Mouse (Mus musculus) heart, postnatal 0 days (tissue): ENCODE results near the gene Mllt11. TPM values are rescaled to one million over a fixed set of nuclear protein-coding genes. Genes with fewer than 3 reads are reported as not detected.
A peak's percentile ranks its signal among the peaks of the same experiment; 100 is the strongest.
"Not testable (repeated sequence)": the region's sequence is repeated elsewhere in the genome, so short reads cannot be mapped to it uniquely, and the experiment has no call there.

Experiments
- ATAC-seq: fragments of 200-750 bp; cut with Nextera tagmentation; 2 replicates; pipeline ENCODE4 v1.8.0; 2017; ENCODE audit warnings: low read depth, moderate number of reproducible peaks, moderate library complexity; ENCODE audit not compliant: insufficient read depth
- DNase-seq: peaks from one replicate; pipeline ENCODE4 v3.0.0-alpha.2; 2016; ENCODE audit warnings: low spot score
- H3K27ac ChIP-seq: fragments of 300-500 bp; sonication (generic); 2 replicates; pipeline ENCODE4 v1.5.1; 2014; ENCODE audit warnings: low read depth, mild to moderate bottlenecking
- H3K27me3 ChIP-seq: fragments of 300-500 bp; sonication (generic); 2 replicates; pipeline ENCODE4 v1.6.1; 2014; ENCODE audit warnings: low read length, mixed read lengths; ENCODE audit not compliant: control insufficient read depth, insufficient read depth
- H3K36me3 ChIP-seq: fragments of 300-500 bp; sonication (generic); replicated peaks from 2 replicates; pipeline ENCODE4 v1.6.1; 2014; ENCODE audit warnings: low read length, mixed read lengths; ENCODE audit not compliant: control insufficient read depth, insufficient read depth
- H3K4me1 ChIP-seq: fragments of 300-500 bp; sonication (generic); 2 replicates; pipeline ENCODE4 v1.6.1; 2014; ENCODE audit warnings: antibody characterized with exemption; ENCODE audit not compliant: control insufficient read depth, insufficient read depth
- H3K4me2 ChIP-seq: fragments of 300-500 bp; sonication (generic); 2 replicates; pipeline ENCODE4 v1.6.1; 2014; ENCODE audit warnings: low read depth, mild to moderate bottlenecking, low read length, moderate library complexity
- H3K4me3 ChIP-seq: fragments of 300-500 bp; sonication (generic); 2 replicates; pipeline ENCODE4 v1.5.1; 2014; ENCODE audit warnings: low read depth, low read length
- H3K9ac ChIP-seq: fragments of 300-500 bp; sonication (generic); replicated peaks from 2 replicates; pipeline ENCODE4 v1.6.1; 2014; ENCODE audit warnings: low read depth, low read length, mixed read lengths
- H3K9me3 ChIP-seq: fragments of 300-500 bp; sonication (generic); replicated peaks from 2 replicates; pipeline ENCODE4 v1.6.1; 2016; ENCODE audit warnings: low read length; ENCODE audit not compliant: control insufficient read depth
- CTCF ChIP-seq: IDR thresholded peaks from 2 replicates; pipeline ENCODE4 v1.5.1; 2016; ENCODE audit warnings: antibody characterized with exemption, control low read depth, low read depth
- EP300 ChIP-seq: IDR thresholded peaks from 2 replicates; pipeline ENCODE4 v1.6.1; 2016; ENCODE audit warnings: antibody characterized with exemption, low read depth
- WGBS: fragments of 180-500 bp; shearing (Covaris S2); extraction: QIAGEN DNeasy Blood & Tissue Kit; methylation state at CpG from one replicate; pipeline ENCODE4 v1.1.7; 2014; 5-methylcytosine and 5-hydroxymethylcytosine counted together
- polyA plus RNA-seq: library from polyadenylated mRNA; unstranded; fragments of >200 nt; fragmentation: Nextera tagmentation; extraction: Ambion mirVana; gene quantifications from 2 replicates; pipeline ENCODE4 v1.2.1, GENCODE M21; 2015
- total RNA-seq: library from RNA; depleted of rRNA; stranded (reverse); fragments of >200 nt; gene quantifications from 2 replicates; pipeline ENCODE4 v1.2.3, GENCODE M21; 2014; ENCODE audit warnings: low replicate concordance

Gene Mllt11
- total and polyA plus RNA-seq, 2 experiments from 2014 or later = 6.1 to 9.0 TPM

GRCm38 (mm10) chr3:95217255-95218134 lies 14.5 kb downstream of the Mllt11 start, which contains the start of gene Gabpb2:
Gene Gabpb2, minus strand, starts transcription at chr3:95217916.
- under 1% methylated on average over 55 of the region's 56 CpGs for WGBS
- ATAC-seq = peak; percentile 91
- DNase-seq = peak; percentile 94
- peaks cover 11% of the 10 kb centered on the region; the same call in 1 of the 2 replicates for H3K4me1 ChIP-seq
- peak within 1 kb of the TSS; percentile 87 for H3K9ac ChIP-seq
- no peaks in the 10 kb centered on the region for H3K9me3 ChIP-seq
- H3K27me3 ChIP-seq = no peaks in the 10 kb centered on the region
- peak within 1 kb of the TSS; percentile 98 for H3K27ac ChIP-seq
- TF ChIP-seq CTCF (peak; percentile 83), EP300 (peak; percentile 44; the same call in 1 of the 2 replicates)
- peak within 1 kb of the TSS; percentile 63 for H3K4me2 ChIP-seq
- peak within 1 kb of the TSS; percentile 84 for H3K4me3 ChIP-seq
- H3K36me3 ChIP-seq = peaks cover 34% of the 10 kb centered on the region

- Histone ChIP-seq H3K9ac (peak overlapping the region; percentile 87), H3K4me3 (peak overlapping the region; percentile 84), H3K27me3 (no peaks in the 10 kb centered on the region), H3K36me3 (peaks cover 34% of the 10 kb centered on the region), H3K27ac (peak overlapping the region; percentile 98), H3K4me2 (peak overlapping the region; percentile 63), H3K9me3 (no peaks in the 10 kb centered on the region), H3K4me1 (peaks cover 11% of the 10 kb centered on the region; the same call in 1 of the 2 replicates)
- ATAC-seq = peak; percentile 45
- DNase-seq = no peak
- WGBS = 15% methylated on average over 4 of the region's 4 CpGs
- TF ChIP-seq CTCF (no peak), EP300 (no peak)
These were observed 15.2 kb downstream of the Mllt11 start for GRCm38 (mm10) chr3:95216655-95217254.

- WGBS = 92% methylated on average over 1 of the region's 1 CpGs
- Histone ChIP-seq H3K9ac (no peak overlapping the region), H3K27ac (no peak overlapping the region), H3K4me2 (no peak overlapping the region), H3K9me3 (no peaks in the 10 kb centered on the region), H3K27me3 (no peaks in the 10 kb centered on the region), H3K4me1 (peaks cover 11% of the 10 kb centered on the region; the same call in 1 of the 2 replicates), H3K36me3 (peaks cover 35% of the 10 kb centered on the region), H3K4me3 (no peak overlapping the region)
- no peak for TF ChIP-seq CTCF
- TF ChIP-seq EP300 = no peak
- DNase-seq (no peak), ATAC-seq (no peak)
These were observed 18.4 kb downstream of the Mllt11 start for GRCm38 (mm10) chr3:95213609-95213975.

- H3K4me3 ChIP-seq, H3K4me2 ChIP-seq, H3K9me3 ChIP-seq, H3K27ac ChIP-seq, ATAC-seq, DNase-seq, H3K9ac ChIP-seq, H3K27me3 ChIP-seq, H3K4me1 ChIP-seq: not testable (repeated sequence)
- peaks cover 38% of the 10 kb centered on the region for H3K36me3 ChIP-seq
- 94% methylated on average over 7 of the region's 10 CpGs for WGBS
These were observed 18.9 kb downstream of the Mllt11 start for GRCm38 (mm10) chr3:95212889-95213608.

- TF ChIP-seq CTCF (no peak), EP300 (no peak)
- peaks cover 48% of the 10 kb centered on the region for H3K36me3 ChIP-seq
- no peak for ATAC-seq
These were observed 21.4 kb downstream of the Mllt11 start for GRCm38 (mm10) chr3:95210585-95210984.

More at GRCm38 (mm10) chr3:95210585-95210984, 21.4 kb downstream of the Mllt11 start:
- no peak for DNase-seq
- WGBS = 69% methylated on average over 2 of the region's 2 CpGs
- H3K9ac ChIP-seq = no peak overlapping the region
- no peak overlapping the region for H3K4me2 ChIP-seq
- no peaks in the 10 kb centered on the region for H3K9me3 ChIP-seq
- H3K4me3 ChIP-seq = no peak overlapping the region
- no peaks in the 10 kb centered on the region for H3K27me3 ChIP-seq
- H3K4me1 ChIP-seq = no peaks in the 10 kb centered on the region
- no peak overlapping the region for H3K27ac ChIP-seq
